Comparison of ENCODE assay signal across 9 mouse cellular contexts in genomic region chr10:70594007-70594406, GRCm38 (mm10).
A peak's percentile ranks its signal among the peaks of the same experiment; 100 is the strongest.
DNase-seq lines count a peak whose midpoint lies in the region; ATAC-seq and TF ChIP-seq lines count a peak whose summit lies in the region.
"Had no signal": no experiment of that assay in that cellular context is flagged by ENCODE, and none has a peak within 500 bp of the region (broad histone marks: within the 10 kb centered on the region; RNA-seq: fewer than 3 reads in every experiment).

No protein-coding gene starts in this region.

- WGBS in hindbrain, postnatal 0 days, result 41% methylated on average over 1 of the region's 1 CpGs
- WGBS in neural tube, embryonic 14.5 days, result 29% methylated on average over 1 of the region's 1 CpGs
- 55% methylated on average over 1 of the region's 1 CpGs for WGBS in heart, embryonic 11.5 days (ENCODE audit: insufficient replicate concordance)

- no peaks in the 10 kb centered on the region; the same call in 1 of the 2 replicates for H3K4me1 ChIP-seq in hindbrain, postnatal 0 days (ENCODE audit: insufficient read depth, low read length)
- peaks cover 17% of the 10 kb centered on the region for H3K4me1 ChIP-seq in neural tube, embryonic 14.5 days (ENCODE audit: control insufficient read depth, insufficient read depth, low read length)
- H3K4me1 ChIP-seq in heart, embryonic 11.5 days (ENCODE audit: control insufficient read depth, insufficient read depth, low read length), result 0 out of 2 replicates have a peak, but pooled peaks cover 5% of the 10 kb centered on the region

- no peaks in the 10 kb centered on the region for H3K36me3 ChIP-seq in hindbrain, postnatal 0 days (ENCODE audit: insufficient read depth, low read length)
- no peaks in the 10 kb centered on the region for H3K36me3 ChIP-seq in neural tube, embryonic 14.5 days (ENCODE audit: control insufficient read depth, insufficient read depth, low read length)
- H3K36me3 ChIP-seq in heart, embryonic 11.5 days (ENCODE audit: control insufficient read depth, insufficient read depth, low read length), result no peaks in the 10 kb centered on the region
- H3K36me3 ChIP-seq: limb, embryonic 15.5 days had no signal

- DNase-seq in frontal cortex, adult 2 months (ENCODE audit: extremely low spot score in 1 of 2, low spot score in 1 of 2), result peak; percentile 44 to 50
- DNase-seq in frontal cortex, postnatal 14 days (ENCODE audit: low spot score in 2 of 2), result no peak
- peak; percentile 43 for DNase-seq in right cerebral cortex, adult 18-20 months
- no peak for DNase-seq in right cerebral cortex, postnatal 25 days
- peak; percentile 67 for DNase-seq in hindbrain, postnatal 0 days (ENCODE audit: low spot score)
- DNase-seq in spleen, adult 18-20 months, result no peak

- no peak overlapping the region for H3K9ac ChIP-seq in hindbrain, postnatal 0 days (replicated peaks; ENCODE audit: low read length)
- H3K9ac ChIP-seq in neural tube, embryonic 14.5 days (replicated peaks; ENCODE audit: low read depth, low read length), result no peak overlapping the region
- no peak overlapping the region for H3K9ac ChIP-seq in heart, embryonic 11.5 days (ENCODE audit: low read depth, low read length)
- H3K9ac ChIP-seq: limb, embryonic 15.5 days had no signal

- ATAC-seq in hindbrain, postnatal 0 days, result no peak
- no peak for ATAC-seq in neural tube, embryonic 14.5 days (ENCODE audit: low read depth)
- ATAC-seq in heart, embryonic 11.5 days (replicated peaks; ENCODE audit: insufficient number of reproducible peaks, low FRiP score, low TSS enrichment), result no peak

- H3K4me3 ChIP-seq in hindbrain, postnatal 0 days (ENCODE audit: low read length), result no peak overlapping the region
- no peak overlapping the region for H3K4me3 ChIP-seq in neural tube, embryonic 14.5 days (ENCODE audit: low read depth, low read length)
- no peak overlapping the region for H3K4me3 ChIP-seq in heart, embryonic 11.5 days (ENCODE audit: low read depth, low read length)
- H3K4me3 ChIP-seq: limb, embryonic 15.5 days had no signal

- peak; percentile 72 for TF ChIP-seq CTCF in hindbrain, postnatal 0 days (IDR thresholded peaks at IDR 0.05; ENCODE audit: low read depth)

- no peak overlapping the region for H3K27ac ChIP-seq in hindbrain, postnatal 0 days
- H3K27ac ChIP-seq in neural tube, embryonic 14.5 days (ENCODE audit: low read depth, low read length), result no peak overlapping the region
- no peak overlapping the region for H3K27ac ChIP-seq in heart, embryonic 11.5 days (ENCODE audit: low read depth, low read length)
- H3K27ac ChIP-seq: limb, embryonic 15.5 days had no signal

- no peaks in the 10 kb centered on the region for H3K9me3 ChIP-seq in hindbrain, postnatal 0 days (ENCODE audit: low read length)
- no peaks in the 10 kb centered on the region for H3K9me3 ChIP-seq in neural tube, embryonic 14.5 days (ENCODE audit: control insufficient read depth, low read length)
- H3K9me3 ChIP-seq in heart, embryonic 11.5 days (replicated peaks; ENCODE audit: control insufficient read depth, low read length), result no peaks in the 10 kb centered on the region
- H3K9me3 ChIP-seq: limb, embryonic 15.5 days had no signal

- peak overlapping the region; percentile 8; the same call in 1 of the 2 replicates for H3K4me2 ChIP-seq in hindbrain, postnatal 0 days (ENCODE audit: low read depth, low read length)
- H3K4me2 ChIP-seq in neural tube, embryonic 14.5 days (ENCODE audit: low read depth, low read length), result peak overlapping the region; percentile 33; the same call in 1 of the 2 replicates
- H3K4me2 ChIP-seq in heart, embryonic 11.5 days, result no peak overlapping the region
- H3K4me2 ChIP-seq: limb, embryonic 15.5 days had no signal

- H3K27me3 ChIP-seq in hindbrain, postnatal 0 days (ENCODE audit: insufficient read depth, low read length), result no peaks in the 10 kb centered on the region
- no peaks in the 10 kb centered on the region for H3K27me3 ChIP-seq in neural tube, embryonic 14.5 days (ENCODE audit: control insufficient read depth, insufficient read depth, low read length)
- peaks cover 10% of the 10 kb centered on the region for H3K27me3 ChIP-seq in heart, embryonic 11.5 days (ENCODE audit: control insufficient read depth, insufficient read depth, low read length)

Comparison
In these comparisons a context has a peak if more than half of its experiments do, and no peak if none do; other contexts are left out.
1. DNase-seq: peak in frontal cortex, adult 2 months (2 of 2), right cerebral cortex, adult 18-20 months (single experiment) and hindbrain, postnatal 0 days (single experiment); none in frontal cortex, postnatal 14 days (0 of 2), right cerebral cortex, postnatal 25 days (single experiment) and spleen, adult 18-20 months (0 of 2).